Mouse (Mus musculus): ENCODE results near the gene Ldoc1. TPM values are rescaled to one million over a fixed set of nuclear protein-coding genes. Genes with fewer than 3 reads are reported as not detected.

Gene Ldoc1
- polyA plus RNA-seq (2012) = not detected in 2 replicates

- Histone ChIP-seq H3K36me3 (ENCODE audit: control insufficient read depth) (no peaks in the 10 kb centered on the region), H3K27me3 (ENCODE audit: control insufficient read depth) (no peaks in the 10 kb centered on the region; the same call in 1 of the 2 replicates), H3K9me3 (ENCODE audit: control insufficient read depth, low read length) (peaks cover 10% of the 10 kb centered on the region), H3K4me3 (replicated peaks) (no peak within 1 kb of the TSS), H3K4me1 (ENCODE audit: control insufficient read depth) (no peaks in the 10 kb centered on the region)
- no peak for TF ChIP-seq TAL1 (IDR thresholded peaks at IDR 0.05; ENCODE audit: low read length)
- no peak for TF ChIP-seq GATA1 (IDR thresholded peaks at IDR 0.05; ENCODE audit: low read length)
Observed at GRCm38 (mm10) chrX:61709302-61710033, at the start of gene Ldoc1. Gene Ldoc1 (plus strand): TSS chrX:61709497.

- H3K4me3 ChIP-seq (replicated peaks) = no peak overlapping the region
- H3K9me3 ChIP-seq (ENCODE audit: control insufficient read depth, low read length) = peaks cover 10% of the 10 kb centered on the region
- TF ChIP-seq GATA1 (IDR thresholded peaks at IDR 0.05; ENCODE audit: low read length) = no peak
- TF ChIP-seq TAL1 (IDR thresholded peaks at IDR 0.05; ENCODE audit: low read length) = no peak
- H3K36me3 ChIP-seq (ENCODE audit: control insufficient read depth) = no peaks in the 10 kb centered on the region
- no peaks in the 10 kb centered on the region; the same call in 1 of the 2 replicates for H3K27me3 ChIP-seq (ENCODE audit: control insufficient read depth)
- H3K4me1 ChIP-seq (ENCODE audit: control insufficient read depth) = no peaks in the 10 kb centered on the region
Observed at GRCm38 (mm10) chrX:61710131-61710530, 834 bp downstream of the Ldoc1 start.

GRCm38 (mm10) chrX:61722281-61723028, 13.2 kb downstream of the Ldoc1 start:
- TF ChIP-seq TAL1 (IDR thresholded peaks at IDR 0.05; ENCODE audit: low read length) (no peak), GATA1 (IDR thresholded peaks at IDR 0.05; ENCODE audit: low read length) (no peak)
- no peaks in the 10 kb centered on the region for H3K27me3 ChIP-seq (ENCODE audit: control insufficient read depth)
- no peaks in the 10 kb centered on the region for H3K4me1 ChIP-seq (ENCODE audit: control insufficient read depth)
- no peaks in the 10 kb centered on the region for H3K36me3 ChIP-seq (ENCODE audit: control insufficient read depth)
- H3K9me3 ChIP-seq (ENCODE audit: control insufficient read depth, low read length) = no peaks in the 10 kb centered on the region
- H3K4me3 ChIP-seq (replicated peaks) = no peak overlapping the region

DNA sequence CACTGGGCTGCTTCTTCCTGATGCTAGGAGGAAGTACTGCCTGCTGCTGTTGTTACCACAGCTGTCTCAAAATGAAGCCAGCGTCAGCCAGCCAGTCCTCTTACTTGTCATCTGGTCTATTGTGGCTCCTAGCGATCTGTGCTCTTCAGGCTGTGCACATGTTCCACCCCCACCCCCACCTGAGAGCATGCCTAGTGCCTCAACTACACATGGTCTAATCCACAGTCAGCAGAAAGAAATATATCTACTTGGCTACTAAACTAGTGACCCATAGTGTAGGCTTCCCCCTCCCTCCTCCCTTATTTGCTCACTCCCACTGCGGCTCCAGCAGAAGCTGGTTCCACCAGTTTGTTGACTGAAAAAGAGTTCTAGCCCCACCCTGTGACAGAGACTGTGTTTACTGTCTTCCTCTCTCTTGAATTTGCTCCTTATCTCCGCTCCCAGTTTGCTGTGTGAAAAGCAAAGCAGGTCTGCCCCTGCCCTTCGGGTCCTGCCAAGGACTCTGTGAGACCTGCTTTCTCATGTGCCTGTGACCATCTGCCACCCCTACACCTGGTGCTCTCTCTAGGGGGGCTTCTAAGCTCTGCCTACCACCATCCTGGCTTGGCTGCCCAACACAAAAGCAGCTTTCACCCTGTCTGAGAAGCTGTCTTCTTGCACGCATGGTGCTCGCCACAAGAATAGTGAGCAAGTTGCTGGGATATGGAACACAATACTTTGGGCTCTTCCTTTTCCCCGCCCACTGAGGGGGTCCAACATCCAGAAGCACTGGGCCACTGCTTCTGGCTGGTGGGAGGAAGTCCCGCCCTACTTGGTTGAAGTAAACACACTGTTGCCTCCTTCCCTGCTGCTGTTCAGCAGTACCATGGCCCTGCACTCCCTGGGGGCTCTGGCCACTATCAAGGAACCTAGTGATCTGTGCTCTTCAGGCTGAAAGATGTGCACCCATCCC, 14.0 kb downstream of the Ldoc1 start:
- no peak for TF ChIP-seq GATA1 (IDR thresholded peaks at IDR 0.05; ENCODE audit: low read length)
- no peak for TF ChIP-seq TAL1 (IDR thresholded peaks at IDR 0.05; ENCODE audit: low read length)
- Histone ChIP-seq H3K9me3 (ENCODE audit: control insufficient read depth, low read length) (no peaks in the 10 kb centered on the region), H3K36me3 (ENCODE audit: control insufficient read depth) (no peaks in the 10 kb centered on the region), H3K4me3 (replicated peaks) (no peak overlapping the region), H3K27me3 (ENCODE audit: control insufficient read depth) (no peaks in the 10 kb centered on the region), H3K4me1 (ENCODE audit: control insufficient read depth) (no peaks in the 10 kb centered on the region)

DNA sequence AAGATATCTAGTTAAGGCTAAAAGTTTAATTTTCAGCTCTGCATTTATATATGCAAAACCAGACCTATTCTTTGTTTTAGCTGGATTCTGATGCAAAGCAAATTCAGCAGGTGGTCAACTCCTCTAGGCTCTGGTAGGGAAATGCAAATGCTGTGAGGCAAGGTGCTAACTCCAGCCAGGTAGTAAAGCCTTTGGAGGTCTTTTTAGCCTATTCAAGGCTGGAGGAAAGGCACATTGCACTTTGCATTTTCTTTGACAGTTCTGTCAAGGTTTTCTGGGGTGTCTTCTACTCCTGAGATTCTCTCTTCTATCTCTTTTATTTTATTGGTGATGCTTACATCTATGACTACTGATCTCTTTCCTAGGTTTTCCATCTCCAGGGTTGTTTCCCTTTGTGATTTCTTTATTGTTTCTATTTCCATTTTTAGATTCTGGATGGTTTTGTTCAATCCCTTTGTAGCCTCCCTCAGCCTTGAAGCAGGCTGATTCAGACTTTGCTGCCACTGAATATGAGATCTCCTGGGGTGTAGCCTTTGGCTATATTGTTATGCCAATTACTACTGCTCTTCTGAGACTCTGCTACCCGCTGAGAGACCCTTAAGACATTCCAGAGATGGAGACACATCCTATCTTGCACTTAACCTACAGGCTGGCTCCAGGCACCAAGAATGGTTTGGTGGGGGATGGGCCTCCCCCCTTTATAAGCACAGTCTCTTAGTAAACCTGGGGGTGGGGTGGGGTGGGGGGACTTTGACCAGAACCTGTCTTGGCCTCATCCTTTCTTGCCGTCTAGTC, 18.4 kb downstream of the Ldoc1 start:
- Histone ChIP-seq H3K9me3 (ENCODE audit: control insufficient read depth, low read length) (no peaks in the 10 kb centered on the region), H3K4me3 (replicated peaks) (no peak overlapping the region), H3K27me3 (ENCODE audit: control insufficient read depth) (no peaks in the 10 kb centered on the region), H3K4me1 (ENCODE audit: control insufficient read depth) (no peaks in the 10 kb centered on the region), H3K36me3 (ENCODE audit: control insufficient read depth) (no peaks in the 10 kb centered on the region)
- TF ChIP-seq TAL1 (IDR thresholded peaks at IDR 0.05; ENCODE audit: low read length) = no peak
- no peak for TF ChIP-seq GATA1 (IDR thresholded peaks at IDR 0.05; ENCODE audit: low read length)
